Mouse (Mus musculus) embryonic facial prominence, embryonic 11.5 days (tissue): ENCODE results near the gene Serpinh1. TPM values are rescaled to one million over a fixed set of nuclear protein-coding genes. Genes with fewer than 3 reads are reported as not detected.

Source experiments
- ATAC-seq: fragments of 200-750 bp; cut with Nextera tagmentation; replicated peaks from 2 replicates; pipeline ENCODE4 v1.8.0; 2017; ENCODE audit warnings: low read depth; ENCODE audit not compliant: insufficient number of reproducible peaks, low FRiP score, low TSS enrichment
- DNase-seq: peaks from one replicate; pipeline ENCODE4 v3.0.0-alpha.2; 2015; ENCODE audit warnings: low spot score
- H3K27ac ChIP-seq: fragments of 300-500 bp; sonication (generic); replicated peaks from 2 replicates; pipeline ENCODE4 v1.5.1; 2014; ENCODE audit warnings: mild to moderate bottlenecking, low read depth, low read length, control low read depth
- H3K27me3 ChIP-seq: fragments of 300-500 bp; sonication (generic); 2 replicates; pipeline ENCODE4 v1.6.1; 2014; ENCODE audit warnings: mild to moderate bottlenecking, low read length, moderate library complexity, mixed read lengths; ENCODE audit not compliant: control insufficient read depth, insufficient read depth
- H3K36me3 ChIP-seq: fragments of 300-500 bp; sonication (generic); replicated peaks from 2 replicates; pipeline ENCODE4 v1.6.1; 2014; ENCODE audit warnings: low read depth, mild to moderate bottlenecking, low read length, moderate library complexity, mixed read lengths; ENCODE audit not compliant: control insufficient read depth, insufficient read depth
- H3K4me1 ChIP-seq: fragments of 300-500 bp; sonication (generic); 2 replicates; pipeline ENCODE4 v1.6.1; 2014; ENCODE audit warnings: low read length, mixed read lengths; ENCODE audit not compliant: control insufficient read depth, insufficient read depth
- H3K4me2 ChIP-seq: fragments of 300-500 bp; sonication (generic); 2 replicates; pipeline ENCODE4 v1.6.1; 2014; ENCODE audit warnings: low read depth, mild to moderate bottlenecking, control low read depth, low read length, moderate library complexity
- H3K4me3 ChIP-seq: fragments of 300-500 bp; sonication (generic); 2 replicates; pipeline ENCODE4 v1.5.1; 2014; ENCODE audit warnings: low read depth, low read length, control low read depth
- H3K9ac ChIP-seq: fragments of 300-500 bp; sonication (generic); replicated peaks from 2 replicates; pipeline ENCODE4 v1.6.1; 2014; ENCODE audit warnings: mild to moderate bottlenecking, control low read depth, low read length
- H3K9me3 ChIP-seq: fragments of 300-500 bp; sonication (generic); replicated peaks from 2 replicates; pipeline ENCODE4 v1.6.1; 2016; ENCODE audit warnings: mild to moderate bottlenecking, low read length, inconsistent platforms, mixed read lengths; ENCODE audit not compliant: control insufficient read depth
- WGBS: fragments of 180-500 bp; shearing (Covaris S2); extraction: QIAGEN DNeasy Blood & Tissue Kit; methylation state at CpG from one replicate; pipeline ENCODE4 v1.1.7; 2014; 5-methylcytosine and 5-hydroxymethylcytosine counted together
- polyA plus RNA-seq: library from polyadenylated mRNA; unstranded; fragments of >200 nt; fragmentation: Nextera tagmentation; extraction: Ambion mirVana; gene quantifications from 2 replicates; pipeline ENCODE4 v1.2.1, GENCODE M21; 2014

Gene Serpinh1
- polyA plus RNA-seq, 1 experiment from 2014 or later = 373 TPM

- Histone ChIP-seq H3K27ac (no peak overlapping the region), H3K36me3 (peaks cover 6% of the 10 kb centered on the region)
- WGBS = 82% methylated on average over 8 of the region's 8 CpGs
Measured at GRCm38 (mm10) chr7:99340736-99341135, 12.3 kb downstream of the Serpinh1 start.

GRCm38 (mm10) chr7:99332774-99333480 lies 20.1 kb downstream of the Serpinh1 start:
- ATAC-seq = peak; percentile 68; the same call in 1 of the 2 replicates
- WGBS = 44% methylated on average over 12 of the region's 12 CpGs

More at GRCm38 (mm10) chr7:99340736-99341135, 12.3 kb downstream of the Serpinh1 start:
- H3K9ac ChIP-seq = no peak overlapping the region
- no peaks in the 10 kb centered on the region for H3K4me1 ChIP-seq
- DNase-seq (no peak), ATAC-seq (no peak)
- no peaks in the 10 kb centered on the region for H3K9me3 ChIP-seq
- H3K27me3 ChIP-seq = no peaks in the 10 kb centered on the region
- no peak overlapping the region for H3K4me3 ChIP-seq
- H3K4me2 ChIP-seq = no peak overlapping the region

GRCm38 (mm10) chr7:99330012-99330411 lies 23.0 kb downstream of the Serpinh1 start:
- no peak overlapping the region for H3K4me2 ChIP-seq
- no peak overlapping the region for H3K4me3 ChIP-seq
- no peak overlapping the region for H3K27ac ChIP-seq
- H3K9me3 ChIP-seq = no peaks in the 10 kb centered on the region
- no peak for DNase-seq
- H3K9ac ChIP-seq = no peak overlapping the region
- H3K36me3 ChIP-seq = no peaks in the 10 kb centered on the region
- H3K4me1 ChIP-seq = no peaks in the 10 kb centered on the region; the same call in 1 of the 2 replicates
- no peak for ATAC-seq
- no peaks in the 10 kb centered on the region for H3K27me3 ChIP-seq
- WGBS = 78% methylated on average over 5 of the region's 5 CpGs

More at GRCm38 (mm10) chr7:99332774-99333480, 20.1 kb downstream of the Serpinh1 start:
- H3K27ac ChIP-seq = no peak overlapping the region
- peak; percentile 91 for DNase-seq
- H3K4me2 ChIP-seq = no peak overlapping the region
- H3K36me3 ChIP-seq = no peaks in the 10 kb centered on the region
- H3K4me3 ChIP-seq = no peak overlapping the region
- H3K9me3 ChIP-seq = no peaks in the 10 kb centered on the region
- H3K9ac ChIP-seq = no peak overlapping the region
- no peaks in the 10 kb centered on the region for H3K4me1 ChIP-seq
- no peaks in the 10 kb centered on the region for H3K27me3 ChIP-seq

GRCm38 (mm10) chr7:99328847-99329246 lies 24.2 kb downstream of the Serpinh1 start:
- Histone ChIP-seq H3K36me3 (no peaks in the 10 kb centered on the region), H3K9me3 (no peaks in the 10 kb centered on the region), H3K27me3 (no peaks in the 10 kb centered on the region), H3K9ac (no peak overlapping the region), H3K4me3 (no peak overlapping the region), H3K27ac (no peak overlapping the region), H3K4me2 (no peak overlapping the region), H3K4me1 (peaks cover 2% of the 10 kb centered on the region; the same call in 1 of the 2 replicates)
- DNase-seq (peak; percentile 55), ATAC-seq (no peak)
- 50% methylated on average over 4 of the region's 4 CpGs for WGBS

GRCm38 (mm10) chr7:99326128-99326527 lies 26.9 kb downstream of the Serpinh1 start:
- no peak for ATAC-seq
- Histone ChIP-seq H3K9me3 (no peaks in the 10 kb centered on the region), H3K4me1 (peaks cover 2% of the 10 kb centered on the region; the same call in 1 of the 2 replicates), H3K36me3 (no peaks in the 10 kb centered on the region), H3K9ac (no peak overlapping the region), H3K4me3 (no peak overlapping the region), H3K27me3 (no peaks in the 10 kb centered on the region), H3K4me2 (no peak overlapping the region), H3K27ac (no peak overlapping the region)
- 69% methylated on average over 6 of the region's 6 CpGs for WGBS
- no peak for DNase-seq

- no peak for ATAC-seq
- Histone ChIP-seq H3K27me3 (no peaks in the 10 kb centered on the region), H3K9ac (no peak overlapping the region), H3K4me1 (peaks cover 2% of the 10 kb centered on the region; the same call in 1 of the 2 replicates), H3K4me2 (no peak overlapping the region), H3K9me3 (no peaks in the 10 kb centered on the region), H3K27ac (no peak overlapping the region), H3K36me3 (no peaks in the 10 kb centered on the region), H3K4me3 (no peak overlapping the region)
- DNase-seq = no peak
- WGBS = 35% methylated on average over 10 of the region's 10 CpGs
Measured at GRCm38 (mm10) chr7:99324810-99325209, 28.2 kb downstream of the Serpinh1 start.

GRCm38 (mm10) chr7:99323321-99323700 lies 29.7 kb downstream of the Serpinh1 start:
- H3K36me3 ChIP-seq = no peaks in the 10 kb centered on the region
- H3K27me3 ChIP-seq = no peaks in the 10 kb centered on the region
- H3K4me3 ChIP-seq = no peak overlapping the region
- H3K4me1 ChIP-seq = peaks cover 2% of the 10 kb centered on the region; the same call in 1 of the 2 replicates
- ATAC-seq = no peak
- WGBS = 82% methylated on average over 9 of the region's 9 CpGs
- no peaks in the 10 kb centered on the region for H3K9me3 ChIP-seq
- H3K27ac ChIP-seq = no peak overlapping the region
- DNase-seq = no peak
- H3K4me2 ChIP-seq = no peak overlapping the region
- H3K9ac ChIP-seq = no peak overlapping the region

GRCm38 (mm10) chr7:99322691-99323320 lies 30.2 kb downstream of the Serpinh1 start:
- peaks cover 2% of the 10 kb centered on the region; the same call in 1 of the 2 replicates for H3K4me1 ChIP-seq
- H3K4me2 ChIP-seq = no peak overlapping the region
- H3K27ac ChIP-seq = no peak overlapping the region
- H3K4me3 ChIP-seq = no peak overlapping the region
- no peaks in the 10 kb centered on the region for H3K9me3 ChIP-seq
- H3K36me3 ChIP-seq = no peaks in the 10 kb centered on the region
- DNase-seq = no peak
- H3K9ac ChIP-seq = no peak overlapping the region
- WGBS = 86% methylated on average over 6 of the region's 6 CpGs
- no peak for ATAC-seq
- H3K27me3 ChIP-seq = no peaks in the 10 kb centered on the region
